Mouse (Mus musculus): Measurements from ENCODE around the gene Klc2.

DNA sequence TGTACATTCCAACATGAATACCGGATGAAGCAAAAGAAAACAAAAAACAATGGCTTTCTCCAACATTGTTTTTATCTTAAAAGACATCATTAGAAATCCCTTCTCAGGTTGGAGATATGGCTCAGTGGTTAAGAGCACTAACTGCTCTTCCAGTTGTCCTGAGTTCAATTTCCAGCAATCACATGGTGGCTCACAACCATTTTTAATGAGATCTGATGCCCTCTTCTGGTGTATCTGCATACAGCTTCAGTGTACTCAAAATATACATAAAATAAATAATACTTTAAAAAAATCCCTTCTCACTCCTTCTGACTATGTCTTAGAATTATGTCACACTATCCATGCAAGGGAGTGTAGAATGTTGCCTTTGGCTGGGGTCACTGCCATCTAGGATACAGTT, 39.1 kb downstream of the Klc2 start:
- TF ChIP-seq CTCF (conservative IDR thresholded peaks at IDR 0.05; ENCODE audit: low read length) (no peak), NANOG (IDR thresholded peaks at IDR 0.05; ENCODE audit: borderline replicate concordance, low read length) (no peak)
